Mouse (Mus musculus): ENCODE results near the gene Npcd. TPM values are rescaled to one million over a fixed set of nuclear protein-coding genes. Genes with fewer than 3 reads are reported as not detected.
A peak's percentile ranks its signal among the peaks of the same experiment; 100 is the strongest.

The Npcd gene
- total and polyA plus RNA-seq, 2 experiments from 2014 or later = 4.6 to 8.2 TPM

DNA sequence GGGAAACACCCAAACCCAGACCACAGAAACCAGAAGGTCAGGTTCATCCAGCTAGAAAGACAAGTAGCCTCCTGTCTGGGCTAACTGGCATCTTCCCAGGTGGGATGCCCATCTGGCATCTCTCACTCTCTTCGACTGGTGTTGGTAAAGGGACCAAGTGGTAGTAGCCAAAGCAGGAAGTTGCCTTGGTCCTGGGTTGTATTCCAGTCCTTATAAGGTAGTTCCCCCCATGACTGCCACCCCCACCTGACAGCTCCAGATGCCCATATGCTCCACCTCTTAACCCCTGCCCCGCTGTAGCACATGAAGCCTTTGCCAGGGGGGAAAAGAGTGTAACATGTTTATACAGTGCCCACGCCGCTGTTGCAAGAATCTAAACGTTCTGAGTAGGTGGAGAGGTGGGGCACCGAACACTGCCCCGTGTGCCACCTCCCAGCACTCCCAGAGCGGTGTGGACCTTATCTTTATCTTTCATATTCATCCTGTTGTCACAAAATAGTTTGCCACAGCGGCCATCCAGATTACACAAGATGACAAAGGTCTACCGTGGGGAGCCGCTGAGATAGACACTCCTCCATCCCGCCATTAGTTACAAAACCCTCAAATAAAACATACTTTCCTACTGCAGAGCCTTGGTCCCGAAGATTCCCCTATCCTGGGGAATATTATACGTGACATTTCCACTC, 92.7 kb downstream of the Npcd start:
- no peaks in the 10 kb centered on the region for H3K27me3 ChIP-seq (ENCODE audit: insufficient read depth, low read length)
- peak overlapping the region; percentile 87 for H3K9ac ChIP-seq (replicated peaks; ENCODE audit: low read length, poor library complexity, severe bottlenecking)
- H3K9me3 ChIP-seq (ENCODE audit: low read length) = no peaks in the 10 kb centered on the region
- 25% methylated on average over 14 of the region's 14 CpGs for WGBS
- H3K36me3 ChIP-seq (ENCODE audit: insufficient read depth, low read length) = peaks cover 28% of the 10 kb centered on the region
- TF ChIP-seq CTCF (IDR thresholded peaks at IDR 0.05) = no peak
- DNase-seq (ENCODE audit: low spot score) (no peak), ATAC-seq (ENCODE audit: low FRiP score) (no peak)
- H3K4me1 ChIP-seq (ENCODE audit: insufficient read depth, low read length) = peaks cover 10% of the 10 kb centered on the region
- peak overlapping the region; percentile 97 for H3K4me3 ChIP-seq (ENCODE audit: low read depth, low read length)
- peak overlapping the region; percentile 71; the same call in 1 of the 2 replicates for H3K27ac ChIP-seq (ENCODE audit: low read depth, low read length)
- peak overlapping the region; percentile 88 for H3K4me2 ChIP-seq (ENCODE audit: low read depth, low read length, poor library complexity, severe bottlenecking)

- Histone ChIP-seq H3K9ac (replicated peaks; ENCODE audit: low read length, poor library complexity, severe bottlenecking) (no peak overlapping the region), H3K4me2 (ENCODE audit: low read depth, low read length, poor library complexity, severe bottlenecking) (peak overlapping the region; percentile 88)
- no peak for ATAC-seq (ENCODE audit: low FRiP score)
These were observed 93.3 kb downstream of the Npcd start for GRCm38 (mm10) chr15:79740739-79741138.

More at GRCm38 (mm10) chr15:79740739-79741138, 93.3 kb downstream of the Npcd start:
- no peak overlapping the region for H3K27ac ChIP-seq (ENCODE audit: low read depth, low read length)
- H3K4me3 ChIP-seq (ENCODE audit: low read depth, low read length) = peak overlapping the region; percentile 97; the same call in 1 of the 2 replicates
- H3K27me3 ChIP-seq (ENCODE audit: insufficient read depth, low read length) = no peaks in the 10 kb centered on the region
- WGBS = 80% methylated on average over 3 of the region's 3 CpGs
- H3K9me3 ChIP-seq (ENCODE audit: low read length) = no peaks in the 10 kb centered on the region
- peaks cover 28% of the 10 kb centered on the region for H3K36me3 ChIP-seq (ENCODE audit: insufficient read depth, low read length)
- H3K4me1 ChIP-seq (ENCODE audit: insufficient read depth, low read length) = peaks cover 10% of the 10 kb centered on the region
- TF ChIP-seq CTCF (IDR thresholded peaks at IDR 0.05) = no peak
- no peak for DNase-seq (ENCODE audit: low spot score)

Other genes starting within 250 kb of the Npcd start
- gene Dmc1, start 229.1 kb downstream of the Npcd start, total RNA-seq (2014; rRNA removed) = 0.90 and 1.1 TPM in 2 replicates
- 0.93 and 1.1 TPM in 2 replicates for gene Dmc1, start 229.1 kb downstream of the Npcd start, polyA plus RNA-seq (2015; fragmentation: Nextera tagmentation; extraction: Ambion mirVana)
- gene Fam227a, start 175.3 kb downstream of the Npcd start, total RNA-seq (2014; rRNA removed) = 12.1 and 18.1 TPM in 2 replicates
- gene Fam227a, start 175.3 kb downstream of the Npcd start, polyA plus RNA-seq (2015; fragmentation: Nextera tagmentation; extraction: Ambion mirVana) = 2.2 and 2.8 TPM in 2 replicates
- gene Cby1, start 175.0 kb downstream of the Npcd start, total RNA-seq (2014; rRNA removed) = 56.9 and 72.5 TPM in 2 replicates
- gene Cby1, start 175.0 kb downstream of the Npcd start, polyA plus RNA-seq (2015; fragmentation: Nextera tagmentation; extraction: Ambion mirVana) = 99.2 and 101 TPM in 2 replicates
- gene Tomm22, start 163.4 kb downstream of the Npcd start, total RNA-seq (2014; rRNA removed) = 161 and 180 TPM in 2 replicates
- gene Tomm22, start 163.4 kb downstream of the Npcd start, polyA plus RNA-seq (2015; fragmentation: Nextera tagmentation; extraction: Ambion mirVana) = 229 and 230 TPM in 2 replicates
- 58.7 and 59.6 TPM in 2 replicates for gene Josd1, start 146.3 kb downstream of the Npcd start, total RNA-seq (2014; rRNA removed)
- gene Josd1, start 146.3 kb downstream of the Npcd start, polyA plus RNA-seq (2015; fragmentation: Nextera tagmentation; extraction: Ambion mirVana) = 16.8 and 17.7 TPM in 2 replicates
- 76.1 and 99.3 TPM in 2 replicates for gene Gtpbp1, start 143.4 kb downstream of the Npcd start, total RNA-seq (2014; rRNA removed)
- gene Gtpbp1, start 143.4 kb downstream of the Npcd start, polyA plus RNA-seq (2015; fragmentation: Nextera tagmentation; extraction: Ambion mirVana) = 40.0 and 41.6 TPM in 2 replicates
- 32.3 and 33.7 TPM in 2 replicates for gene Sun2, start 91.7 kb downstream of the Npcd start, total RNA-seq (2014; rRNA removed)
- gene Sun2, start 91.7 kb downstream of the Npcd start, polyA plus RNA-seq (2015; fragmentation: Nextera tagmentation; extraction: Ambion mirVana) = 2.8 and 3.1 TPM in 2 replicates
- gene Dnal4, start 56.4 kb downstream of the Npcd start, total RNA-seq (2014; rRNA removed) = 40.8 and 44.0 TPM in 2 replicates
- gene Dnal4, start 56.4 kb downstream of the Npcd start, polyA plus RNA-seq (2015; fragmentation: Nextera tagmentation; extraction: Ambion mirVana) = 55.9 and 59.7 TPM in 2 replicates
- gene Nptxr, start 29.5 kb downstream of the Npcd start, total RNA-seq (2014; rRNA removed) = 254 and 288 TPM in 2 replicates
- gene Nptxr, start 29.5 kb downstream of the Npcd start, polyA plus RNA-seq (2015; fragmentation: Nextera tagmentation; extraction: Ambion mirVana) = 84.2 and 97.8 TPM in 2 replicates
- gene Cbx6, start 451 bp upstream of the Npcd start, total RNA-seq (2014; rRNA removed) = 109 and 118 TPM in 2 replicates
- 65.0 and 70.6 TPM in 2 replicates for gene Cbx6, start 451 bp upstream of the Npcd start, polyA plus RNA-seq (2015; fragmentation: Nextera tagmentation; extraction: Ambion mirVana)
- 3.4 and 5.4 TPM in 2 replicates for gene Apobec3, start 57.4 kb upstream of the Npcd start, total RNA-seq (2014; rRNA removed)
- 3.3 and 3.4 TPM in 2 replicates for gene Apobec3, start 57.4 kb upstream of the Npcd start, polyA plus RNA-seq (2015; fragmentation: Nextera tagmentation; extraction: Ambion mirVana)
- 7.7 and 14.9 TPM in 2 replicates for gene Cbx7, start 136.9 kb upstream of the Npcd start, total RNA-seq (2014; rRNA removed)
- 3.4 and 3.5 TPM in 2 replicates for gene Cbx7, start 136.9 kb upstream of the Npcd start, polyA plus RNA-seq (2015; fragmentation: Nextera tagmentation; extraction: Ambion mirVana)
- 20.5 and 24.4 TPM in 2 replicates for gene Pdgfb, start 180.7 kb upstream of the Npcd start, total RNA-seq (2014; rRNA removed)
- gene Pdgfb, start 180.7 kb upstream of the Npcd start, polyA plus RNA-seq (2015; fragmentation: Nextera tagmentation; extraction: Ambion mirVana) = 8.7 and 9.2 TPM in 2 replicates

All from midbrain, postnatal 0 days (tissue).